Mouse (Mus musculus) hindbrain, postnatal 0 days (tissue): ENCODE measurements at regions not wholly inside any gene's neighbourhood (a gene's known extent, or its start where the extent isn't known, plus 50 kb on each side); places are given as distances from the start of the nearest gene placed in this dataset.

ENCODE experiments used
- ATAC-seq: fragments of 200-750 bp; cut with Nextera tagmentation; 2 replicates; pipeline ENCODE4 v1.8.0; 2017; ENCODE audit warnings: mild to moderate bottlenecking, moderate TSS enrichment, moderate library complexity
- DNase-seq: peaks from one replicate; pipeline ENCODE4 v3.0.0-alpha.2; 2015; ENCODE audit warnings: low spot score
- H3K27ac ChIP-seq: fragments of 300-500 bp; sonication (generic); 2 replicates; pipeline ENCODE4 v1.5.1; 2014; ENCODE audit warnings: mild to moderate bottlenecking
- H3K27me3 ChIP-seq: fragments of 300-500 bp; sonication (generic); 2 replicates; pipeline ENCODE4 v1.6.1; 2014; ENCODE audit warnings: low read length, mixed read lengths; ENCODE audit not compliant: insufficient read depth
- H3K36me3 ChIP-seq: fragments of 300-500 bp; sonication (generic); 2 replicates; pipeline ENCODE4 v1.6.1; 2014; ENCODE audit warnings: low read length, mixed read lengths; ENCODE audit not compliant: insufficient read depth
- H3K4me1 ChIP-seq: fragments of 300-500 bp; sonication (generic); 2 replicates; pipeline ENCODE4 v1.6.1; 2014; ENCODE audit warnings: antibody characterized with exemption, low read length, mixed read lengths; ENCODE audit not compliant: insufficient read depth
- H3K4me2 ChIP-seq: fragments of 300-500 bp; sonication (generic); 2 replicates; pipeline ENCODE4 v1.6.1; 2014; ENCODE audit warnings: low read depth, mild to moderate bottlenecking, low read length, moderate library complexity, mixed read lengths
- H3K4me3 ChIP-seq: fragments of 300-500 bp; sonication (generic); 2 replicates; pipeline ENCODE4 v1.5.1; 2014; ENCODE audit warnings: low read length
- H3K9ac ChIP-seq: fragments of 300-500 bp; sonication (generic); replicated peaks from 2 replicates; pipeline ENCODE4 v1.6.1; 2014; ENCODE audit warnings: mild to moderate bottlenecking, low read length, moderate library complexity, mixed read lengths
- H3K9me3 ChIP-seq: fragments of 300-500 bp; sonication (generic); 2 replicates; pipeline ENCODE4 v1.6.1; 2016; ENCODE audit warnings: low read length, mixed read lengths
- CTCF ChIP-seq: IDR thresholded peaks from 2 replicates; pipeline ENCODE4 v1.5.1; 2016; ENCODE audit warnings: antibody characterized with exemption, control low read depth, low read depth
- WGBS: fragments of 180-500 bp; shearing (Covaris S2); extraction: QIAGEN DNeasy Blood & Tissue Kit; methylation state at CpG from one replicate; pipeline ENCODE4 v1.1.7; 2014; 5-methylcytosine and 5-hydroxymethylcytosine counted together

DNA sequence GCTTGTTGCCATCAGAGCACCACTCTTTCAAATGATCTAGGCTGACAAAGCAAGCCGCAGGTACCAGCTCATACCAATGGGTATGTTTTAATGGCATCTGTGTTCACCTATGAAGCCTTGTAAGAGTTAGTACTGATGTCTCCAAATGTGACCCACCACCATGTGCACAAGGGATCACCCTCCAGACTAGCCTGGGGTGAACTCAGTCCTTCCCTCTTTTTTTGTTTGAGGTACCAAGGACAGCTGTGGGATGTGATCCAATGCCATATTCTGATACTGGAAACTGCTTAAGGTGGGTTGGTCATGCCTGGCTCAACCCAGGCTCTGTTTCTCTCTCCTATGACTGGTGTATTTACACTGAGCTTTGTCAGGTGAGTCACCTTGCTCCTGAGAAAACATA, 244.8 kb upstream of the Cdh4 start:
- Histone ChIP-seq H3K27ac (no peak overlapping the region), H3K4me3 (no peak overlapping the region), H3K9ac (no peak overlapping the region), H3K4me2 (no peak overlapping the region), H3K36me3 (no peaks in the 10 kb centered on the region), H3K27me3 (no peaks in the 10 kb centered on the region), H3K4me1 (no peaks in the 10 kb centered on the region), H3K9me3 (no peaks in the 10 kb centered on the region)
- ATAC-seq: no peak
- DNase-seq: no peak
- TF ChIP-seq CTCF: no peak
- WGBS: 94% methylated on average over 1 of the region's 1 CpGs

DNA sequence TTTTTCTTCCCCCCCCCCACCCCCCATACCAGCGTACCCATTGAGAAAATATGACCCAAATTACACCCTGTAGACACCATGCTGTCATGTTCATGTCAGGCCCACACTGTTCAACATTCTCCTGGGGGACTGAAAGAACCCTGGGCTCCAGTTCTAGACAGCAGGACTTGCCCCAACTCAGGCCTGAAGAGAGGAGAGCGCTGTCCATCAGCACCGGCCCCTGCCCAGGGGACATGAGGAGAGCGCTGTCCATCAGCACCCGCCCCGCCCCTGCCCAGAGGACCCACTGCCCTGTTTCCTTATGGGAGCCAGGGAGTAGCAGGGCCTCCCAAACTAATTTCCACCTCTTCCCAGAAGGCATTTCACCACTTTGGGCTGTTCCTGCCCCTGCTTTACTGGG, 241.7 kb upstream of the Cdh4 start:
- 18% methylated on average over 6 of the region's 6 CpGs for WGBS
- DNase-seq (peak; percentile 38), ATAC-seq (0 out of 2 replicates have a peak, but pooled peaks have one; percentile 15)

DNA sequence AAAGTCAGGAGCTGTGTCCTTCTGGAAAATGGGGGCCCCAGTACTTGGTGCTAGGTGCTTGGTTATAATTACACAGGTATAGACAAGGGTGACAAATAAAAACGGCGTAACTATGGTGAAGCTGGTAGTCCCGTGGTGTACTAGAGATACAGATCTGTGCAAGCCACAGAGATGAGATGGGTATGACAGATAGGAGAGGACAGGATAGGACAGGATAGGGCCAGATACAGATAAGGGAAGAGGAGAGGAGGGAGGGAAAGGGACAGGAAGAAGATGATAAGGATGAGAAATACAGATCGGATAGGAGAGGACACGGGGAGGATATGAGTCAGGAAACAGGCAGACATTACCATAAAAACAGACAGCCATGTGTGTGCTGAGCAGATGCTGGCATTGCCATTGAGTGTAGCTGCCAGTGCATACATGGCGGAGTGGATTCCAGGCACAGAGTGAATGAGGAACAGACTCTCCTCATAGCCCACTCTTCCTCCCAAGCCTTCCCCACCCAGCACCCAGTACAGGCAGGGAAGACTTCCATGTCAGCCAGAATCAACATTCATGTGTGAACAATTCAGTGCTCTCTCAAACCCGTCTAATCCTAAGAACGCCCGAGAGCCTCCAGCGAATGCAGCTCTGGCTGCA, 231.9 kb upstream of the Cdh4 start:
- no peak for TF ChIP-seq CTCF
- ATAC-seq (no peak), DNase-seq (no peak)
- H3K9me3 ChIP-seq: no peaks in the 10 kb centered on the region
- H3K4me1 ChIP-seq: no peaks in the 10 kb centered on the region
- no peaks in the 10 kb centered on the region for H3K27me3 ChIP-seq
- WGBS: 78% methylated on average over 10 of the region's 10 CpGs
- no peaks in the 10 kb centered on the region for H3K36me3 ChIP-seq
- no peak overlapping the region for H3K4me3 ChIP-seq
- no peak overlapping the region for H3K4me2 ChIP-seq
- no peak overlapping the region for H3K9ac ChIP-seq
- H3K27ac ChIP-seq: no peak overlapping the region

More for the DNA sequence above, 241.7 kb upstream of the Cdh4 start:
- H3K27ac ChIP-seq: no peak overlapping the region
- H3K4me2 ChIP-seq: no peak overlapping the region
- no peak overlapping the region for H3K4me3 ChIP-seq
- no peaks in the 10 kb centered on the region for H3K9me3 ChIP-seq
- TF ChIP-seq CTCF: no peak
- no peaks in the 10 kb centered on the region for H3K36me3 ChIP-seq
- H3K27me3 ChIP-seq: no peaks in the 10 kb centered on the region
- no peak overlapping the region for H3K9ac ChIP-seq
- no peaks in the 10 kb centered on the region for H3K4me1 ChIP-seq

DNA sequence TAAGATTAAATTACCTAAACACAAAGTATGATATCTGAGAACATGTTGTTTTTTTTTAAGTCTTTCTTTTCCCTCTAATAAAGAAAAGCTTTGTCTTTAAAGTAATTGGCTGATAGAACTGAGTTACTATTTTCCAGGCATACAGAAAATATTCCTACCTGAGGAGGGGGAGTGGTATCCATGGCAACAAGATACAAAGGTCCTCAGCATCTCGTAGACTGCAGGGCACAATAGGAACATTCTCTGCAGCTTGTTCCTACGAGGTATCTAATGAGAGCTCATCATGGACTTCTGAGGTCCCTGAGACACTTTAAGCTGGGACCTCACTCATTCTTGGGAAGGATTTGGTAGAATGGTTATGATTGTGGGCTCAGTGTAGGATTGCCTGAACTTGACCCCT, 225.5 kb upstream of the Cdh4 start:
- peak; percentile 34 for DNase-seq
- no peaks in the 10 kb centered on the region for H3K9me3 ChIP-seq
- no peaks in the 10 kb centered on the region for H3K4me1 ChIP-seq
- H3K27me3 ChIP-seq: no peaks in the 10 kb centered on the region
- H3K36me3 ChIP-seq: no peaks in the 10 kb centered on the region
- WGBS: 12% methylated on average over 2 of the region's 2 CpGs
- H3K27ac ChIP-seq: no peak overlapping the region
- no peak overlapping the region for H3K4me2 ChIP-seq
- no peak overlapping the region for H3K9ac ChIP-seq
- no peak for TF ChIP-seq CTCF
- ATAC-seq: no peak
- H3K4me3 ChIP-seq: no peak overlapping the region

DNA sequence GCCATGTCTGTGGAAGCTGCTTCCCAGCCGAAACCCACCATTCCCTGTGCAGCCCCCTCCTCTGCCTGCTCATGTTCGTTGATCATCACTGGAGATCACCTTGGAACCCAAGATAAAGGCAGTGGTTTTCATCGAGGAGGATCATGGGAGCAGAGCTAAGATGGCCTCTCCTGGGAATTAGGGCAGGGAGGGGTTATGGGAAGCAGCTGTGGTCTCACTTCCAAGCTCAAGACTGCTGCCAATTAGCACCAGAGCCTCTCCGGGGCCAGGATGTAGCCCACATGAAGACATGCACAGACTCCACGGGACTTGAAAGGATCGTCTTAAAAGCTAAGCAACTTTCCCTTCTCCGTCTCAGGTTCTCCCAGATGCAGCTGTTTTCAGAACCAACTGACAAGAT, 214.1 kb upstream of the Cdh4 start:
- no peak for TF ChIP-seq CTCF
- H3K4me1 ChIP-seq: no peaks in the 10 kb centered on the region
- H3K27ac ChIP-seq: no peak overlapping the region
- no peak for ATAC-seq
- H3K36me3 ChIP-seq: no peaks in the 10 kb centered on the region
- WGBS: 68% methylated on average over 7 of the region's 7 CpGs
- no peaks in the 10 kb centered on the region for H3K27me3 ChIP-seq
- H3K4me2 ChIP-seq: no peak overlapping the region
- H3K9ac ChIP-seq: no peak overlapping the region
- DNase-seq: no peak
- H3K9me3 ChIP-seq: no peaks in the 10 kb centered on the region
- no peak overlapping the region for H3K4me3 ChIP-seq

DNA sequence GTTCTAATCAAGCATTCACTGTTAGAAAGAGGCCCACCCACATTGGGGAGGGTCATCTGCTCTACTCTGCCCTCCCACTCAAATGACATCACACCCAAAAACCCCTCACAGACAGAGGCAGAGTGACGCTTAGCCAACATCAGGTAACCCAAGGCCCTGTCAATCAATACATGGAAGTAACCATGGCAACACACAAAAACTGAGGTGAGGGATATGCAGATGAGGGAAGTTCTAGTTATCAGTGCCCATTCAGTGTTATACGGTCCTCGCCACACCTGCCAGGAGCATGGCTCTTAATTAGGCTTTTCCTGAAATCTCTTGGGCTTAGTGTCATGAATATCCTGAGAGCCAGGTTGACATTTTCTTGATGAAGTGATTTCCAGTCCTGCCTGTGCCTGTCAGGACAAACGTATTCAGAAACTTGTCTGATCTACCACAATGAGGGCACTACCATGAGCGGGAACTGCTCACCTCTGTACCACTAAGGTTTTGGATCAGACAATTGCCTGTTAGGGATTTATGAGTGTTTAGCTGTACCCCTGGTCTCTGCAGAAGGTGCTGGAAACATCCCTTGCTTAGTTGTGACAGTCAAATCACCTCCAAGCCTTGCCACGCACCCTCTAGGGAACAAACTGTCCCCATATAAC, 210.4 kb upstream of the Cdh4 start:
- H3K9ac ChIP-seq: no peak overlapping the region
- H3K4me1 ChIP-seq: no peaks in the 10 kb centered on the region
- 72% methylated on average over 6 of the region's 6 CpGs for WGBS
- H3K4me3 ChIP-seq: no peak overlapping the region
- H3K27ac ChIP-seq: no peak overlapping the region
- no peak overlapping the region for H3K4me2 ChIP-seq
- no peaks in the 10 kb centered on the region for H3K27me3 ChIP-seq
- DNase-seq (no peak), ATAC-seq (peak; percentile 32; the same call in 1 of the 2 replicates)
- H3K9me3 ChIP-seq: no peaks in the 10 kb centered on the region
- TF ChIP-seq CTCF: no peak
- H3K36me3 ChIP-seq: no peaks in the 10 kb centered on the region

DNA sequence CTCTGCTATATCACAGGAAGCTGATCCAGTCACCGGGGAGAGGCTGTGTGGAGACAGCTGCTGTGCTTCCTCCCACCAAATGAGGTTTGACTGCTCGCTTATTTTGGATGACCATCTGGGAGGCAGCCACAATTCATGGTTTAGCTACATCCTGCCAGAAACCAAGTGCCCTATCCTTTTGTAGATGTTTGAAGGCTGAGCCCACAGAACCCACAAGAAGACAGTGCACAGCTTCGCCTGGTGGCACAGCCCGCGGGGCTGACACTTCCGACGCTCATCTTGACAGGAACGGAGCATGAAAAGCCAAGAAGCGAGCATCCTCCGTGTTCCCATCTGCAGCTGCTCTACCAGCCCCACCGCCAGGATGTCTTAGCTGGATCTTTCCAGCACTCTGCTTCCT, 204.1 kb upstream of the Cdh4 start:
- no peaks in the 10 kb centered on the region for H3K36me3 ChIP-seq
- no peaks in the 10 kb centered on the region for H3K27me3 ChIP-seq
- TF ChIP-seq CTCF: no peak
- H3K9me3 ChIP-seq: no peaks in the 10 kb centered on the region
- H3K4me1 ChIP-seq: no peaks in the 10 kb centered on the region
- H3K9ac ChIP-seq: no peak overlapping the region
- 69% methylated on average over 11 of the region's 11 CpGs for WGBS
- no peak overlapping the region for H3K4me3 ChIP-seq
- H3K27ac ChIP-seq: no peak overlapping the region
- no peak overlapping the region for H3K4me2 ChIP-seq
- no peak for ATAC-seq
- DNase-seq: peak; percentile 28
